Mouse (Mus musculus) testis, postnatal 10 days (tissue): ENCODE measurements around the gene Smim17.
A peak's percentile ranks its signal among the peaks of the same experiment; 100 is the strongest.
"Not testable (repeated sequence)": the region's sequence is repeated elsewhere in the genome, so short reads cannot be mapped to it uniquely, and the experiment has no call there.

ENCODE experiments used
- DNase-seq: peaks from one replicate; pipeline ENCODE4 v3.0.0; 2021; ENCODE audit warnings: low spot score

Smim17 gene

GRCm38 (mm10) chr7:6397996-6398975 lies at the start of gene Smim17:
Gene Smim17 (plus strand): TSS chr7:6398715.
- DNase-seq = peak; percentile 63

- DNase-seq = no peak
These were observed 40.4 kb upstream of the Smim17 start for GRCm38 (mm10) chr7:6358121-6358520.

- no peak for DNase-seq
These were observed 39.5 kb upstream of the Smim17 start for GRCm38 (mm10) chr7:6358937-6359590.

- no peak for DNase-seq
These were observed 37.9 kb upstream of the Smim17 start for GRCm38 (mm10) chr7:6360477-6361060.

- no peak for DNase-seq
These were observed 36.8 kb upstream of the Smim17 start for GRCm38 (mm10) chr7:6361756-6362155.

GRCm38 (mm10) chr7:6362268-6363046 lies 36.1 kb upstream of the Smim17 start:
- peak; percentile 100 for DNase-seq

GRCm38 (mm10) chr7:6363047-6363488 lies 35.4 kb upstream of the Smim17 start, which contains the start of gene Zfp78:
Gene Zfp78 (plus strand): TSS chr7:6363280.
- DNase-seq = no peak

- DNase-seq = no peak
These were observed 33.8 kb upstream of the Smim17 start for GRCm38 (mm10) chr7:6364761-6365160.

- DNase-seq = no peak
These were observed 31.3 kb upstream of the Smim17 start for GRCm38 (mm10) chr7:6367185-6367584.

- not testable (repeated sequence) for DNase-seq
These were observed 30.4 kb upstream of the Smim17 start for GRCm38 (mm10) chr7:6368146-6368545.

- no peak for DNase-seq
These were observed 29.1 kb upstream of the Smim17 start for GRCm38 (mm10) chr7:6369460-6369859.

GRCm38 (mm10) chr7:6372993-6373392 lies 25.5 kb upstream of the Smim17 start:
- DNase-seq = no peak

GRCm38 (mm10) chr7:6378441-6378840 lies 20.1 kb upstream of the Smim17 start:
- DNase-seq = no peak

GRCm38 (mm10) chr7:6381431-6381830 lies 17.1 kb upstream of the Smim17 start:
- no peak for DNase-seq

- DNase-seq = peak; percentile 98
These were observed 15.5 kb upstream of the Smim17 start, which contains the start of gene Zfp28 for GRCm38 (mm10) chr7:6383044-6383455. Gene Zfp28 (plus strand): TSS chr7:6383295.

GRCm38 (mm10) chr7:6384011-6384410 lies 14.5 kb upstream of the Smim17 start:
- DNase-seq = no peak

GRCm38 (mm10) chr7:6386995-6387394 lies 11.5 kb upstream of the Smim17 start:
- peak; percentile 48 for DNase-seq

GRCm38 (mm10) chr7:6388971-6389370 lies 9.5 kb upstream of the Smim17 start:
- no peak for DNase-seq

- DNase-seq = no peak
These were observed 9.1 kb upstream of the Smim17 start for GRCm38 (mm10) chr7:6389449-6389848.

GRCm38 (mm10) chr7:6410043-6410442 lies 11.5 kb downstream of the Smim17 start, which contains the start of gene Gm20715:
Gene Gm20715 (plus strand): TSS chr7:6410277.
- DNase-seq = peak; percentile 99

GRCm38 (mm10) chr7:6414626-6415441 lies 16.3 kb downstream of the Smim17 start:
- no peak for DNase-seq
